25 mouse cellular contexts compared by ENCODE assay signal in the genomic region with DNA sequence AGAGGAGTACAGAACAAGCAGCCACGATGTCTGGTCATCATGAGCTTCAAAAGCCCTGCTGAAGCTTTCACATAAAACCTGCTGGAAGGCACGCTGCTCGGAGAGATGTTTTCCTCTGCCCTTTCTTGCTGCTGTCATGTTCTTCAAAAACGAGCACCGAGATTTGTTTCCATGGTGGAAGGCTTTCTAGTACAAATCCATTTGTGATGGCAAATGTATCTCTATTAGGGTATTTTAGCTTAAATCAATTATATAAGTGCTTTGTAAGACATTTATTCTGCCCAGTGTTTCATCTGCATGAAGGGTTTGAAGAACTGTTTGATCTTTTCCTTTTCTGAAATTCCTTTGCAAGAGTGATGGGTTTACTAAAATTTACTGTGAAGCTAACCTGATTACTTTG.
"Had no signal": no experiment of that assay in that cellular context is flagged by ENCODE, and none has a peak within 500 bp of the region (broad histone marks: within the 10 kb centered on the region; RNA-seq: fewer than 3 reads in every experiment).

No protein-coding gene starts in this region.

- H3K4me1 ChIP-seq: heart, embryonic 13.5 days; heart, embryonic 15.5 days; hindbrain, embryonic 10.5 days; hindbrain, embryonic 12.5 days; intestine, embryonic 15.5 days; limb, embryonic 10.5 days; limb, embryonic 12.5 days had no signal

- ATAC-seq: hindbrain, embryonic 16.5 days; inflammation-experienced regulatory T-cells, adult 6 months; intestine, embryonic 15.5 days; intestine, postnatal 0 days had no signal

- H3K27ac ChIP-seq: gastrocnemius, adult 2 months; heart, adult 2 months; heart, embryonic 13.5 days; heart, embryonic 15.5 days; hindbrain, embryonic 10.5 days; hindbrain, embryonic 12.5 days; hindbrain, embryonic 14.5 days; intestine, embryonic 15.5 days; layer of hippocampus, adult 2 months; left cerebral cortex, adult 2 months; limb, embryonic 10.5 days; limb, embryonic 12.5 days had no signal

- H3K4me3 ChIP-seq: gastrocnemius, adult 2 months; heart, adult 2 months; heart, embryonic 13.5 days; heart, embryonic 15.5 days; hindbrain, embryonic 10.5 days; hindbrain, embryonic 12.5 days; intestine, embryonic 15.5 days; layer of hippocampus, adult 2 months; left cerebral cortex, adult 2 months; limb, embryonic 10.5 days; limb, embryonic 12.5 days had no signal

- DNase-seq: gastrocnemius, adult 2 months; gastrocnemius, postnatal 10 days; gastrocnemius, postnatal 25 days; heart, adult 2 months; heart, postnatal 14 days; heart, postnatal 36 days; kidney, adult 18-20 months; kidney, adult 8-10 months; kidney, postnatal 10 days; kidney, postnatal 25 days; kidney, postnatal 4 days had no signal

- H3K9ac ChIP-seq: heart, embryonic 13.5 days; heart, embryonic 15.5 days; hindbrain, embryonic 12.5 days; hindbrain, embryonic 14.5 days; intestine, embryonic 15.5 days; limb, embryonic 12.5 days had no signal

- H3K9me3 ChIP-seq: heart, embryonic 13.5 days; heart, embryonic 15.5 days; hindbrain, embryonic 10.5 days; hindbrain, embryonic 12.5 days; intestine, embryonic 15.5 days; limb, embryonic 10.5 days; limb, embryonic 12.5 days had no signal

- H3K36me3 ChIP-seq: heart, embryonic 13.5 days; heart, embryonic 15.5 days; hindbrain, embryonic 10.5 days; hindbrain, embryonic 12.5 days; intestine, embryonic 15.5 days; limb, embryonic 10.5 days; limb, embryonic 12.5 days had no signal

- H3K4me2 ChIP-seq: heart, embryonic 11.5 days; heart, embryonic 13.5 days; heart, embryonic 15.5 days; hindbrain, embryonic 12.5 days; hindbrain, embryonic 14.5 days; intestine, embryonic 15.5 days; limb, embryonic 12.5 days had no signal

- H3K27me3 ChIP-seq: heart, embryonic 13.5 days; heart, embryonic 15.5 days; hindbrain, embryonic 12.5 days; intestine, embryonic 15.5 days; limb, embryonic 12.5 days had no signal
